12 mouse cellular contexts compared by ENCODE assay signal in the genomic region with DNA sequence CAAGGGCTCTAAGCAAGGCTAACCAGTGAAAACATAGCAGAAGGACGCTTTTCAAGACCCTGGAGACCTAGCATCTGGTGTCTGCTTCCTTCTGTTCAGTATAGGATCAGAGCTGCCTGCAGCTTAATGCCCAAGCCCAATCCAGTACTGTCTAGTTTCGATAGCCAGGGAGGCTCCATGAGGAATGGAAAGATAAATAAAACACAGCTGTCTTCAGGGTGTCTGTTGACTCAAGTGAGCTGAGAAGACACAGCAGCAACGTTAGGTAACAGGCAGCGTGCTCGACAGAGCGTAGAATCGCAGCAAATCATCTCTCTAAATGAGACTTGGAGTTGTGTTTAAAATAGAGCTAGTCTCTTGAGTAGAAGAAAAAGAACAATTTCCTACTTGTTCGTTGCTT. TPM values are rescaled to one million over a fixed set of nuclear protein-coding genes. Genes with fewer than 3 reads are reported as not detected.
DNase-seq lines count a peak whose midpoint lies in the region; ATAC-seq lines count a peak whose summit lies in the region.
"Had no signal": no experiment of that assay in that cellular context is flagged by ENCODE, and none has a peak within 500 bp of the region (broad histone marks: within the 10 kb centered on the region; RNA-seq: fewer than 3 reads in every experiment).

No protein-coding gene starts in this region.

- DNase-seq in kidney, postnatal 25 days, result no peak
- DNase-seq in R1 (ENCODE audit: low read depth, low spot score), result peak; percentile 25
- DNase-seq in embryo, embryonic 9.5 days (ENCODE audit: extremely low spot score), result peak; percentile 20
- DNase-seq in lung, postnatal 36 days, result peak; percentile 21
- DNase-seq in heart, adult 18-20 months, result no peak
- DNase-seq in left cerebral cortex, postnatal 10 days (ENCODE audit: extremely low spot score in 1 of 2, low spot score in 2 of 2), result no peak
- DNase-seq: cerebellum, postnatal 14 days; thymus, postnatal 36 days had no signal

- ATAC-seq in kidney, embryonic 16.5 days (ENCODE audit: low FRiP score, low TSS enrichment), result peak; percentile 91
- ATAC-seq in granulocyte monocyte progenitor cell, adult 5-6 weeks (replicated peaks; ENCODE audit: poor library complexity, severe bottlenecking), result no peak

- no peak overlapping the region for H3K4me3 ChIP-seq in kidney, embryonic 16.5 days (ENCODE audit: low read length)

- H3K9me3 ChIP-seq in kidney, embryonic 16.5 days (ENCODE audit: low read length), result no peaks in the 10 kb centered on the region

- peak overlapping the region; percentile 15; the same call in 1 of the 2 replicates for H3K4me2 ChIP-seq in kidney, embryonic 16.5 days (replicated peaks; ENCODE audit: low read depth, low read length)
- H3K4me2 ChIP-seq: hindbrain, embryonic 14.5 days had no signal

- peak overlapping the region; percentile 69 for H3K27ac ChIP-seq in kidney, embryonic 16.5 days (ENCODE audit: low read length)
- H3K27ac ChIP-seq: hindbrain, embryonic 14.5 days; macrophage had no signal

- intact Hi-C loops in left cerebral cortex, postnatal 10 days (cut with DNase I), result loop anchor here (5.0 to 10.0 kb wide), 2 partner anchors 117 to 240 kb away; no protein-coding TSS in a partner anchor

- H3K4me1 ChIP-seq in kidney, embryonic 16.5 days (ENCODE audit: insufficient read depth, low read length), result peaks cover 28% of the 10 kb centered on the region

- WGBS in kidney, embryonic 16.5 days, result 25% methylated on average over 8 of the region's 8 CpGs

- H3K27me3 ChIP-seq in kidney, embryonic 16.5 days (ENCODE audit: insufficient read depth, low read length), result no peaks in the 10 kb centered on the region

- 0 out of 2 replicates have a peak overlapping the region, but pooled peaks have one; percentile 24 for H3K9ac ChIP-seq in kidney, embryonic 16.5 days (replicated peaks; ENCODE audit: low read length)
- H3K9ac ChIP-seq: hindbrain, embryonic 14.5 days had no signal

- H3K36me3 ChIP-seq in kidney, embryonic 16.5 days (ENCODE audit: insufficient read depth, low read length), result no peaks in the 10 kb centered on the region

RNA-seq across cellular contexts. Expression of a gene that starts 31.8 kb away (rescaled TPM):
- 1.2 and 2.2 TPM in 2 replicates for polyA plus RNA-seq in kidney, embryonic 16.5 days (2015; fragmentation: Nextera tagmentation; extraction: Ambion mirVana)
- 1 to 10 TPM; 1.2 to 1.9 TPM for total RNA-seq in heart, adult 18-20 months (2021)
- under 1 TPM; 0.69 to 0.93 TPM for total RNA-seq in left cerebral cortex, postnatal 10 days (2021)
- total RNA-seq in granulocyte monocyte progenitor cell, adult 5-6 weeks (2014; fragmentation: Nextera tagmentation), result 8.9 and 13.6 TPM in 2 replicates
- total RNA-seq in granulocyte monocyte progenitor cell, adult 5-6 weeks (2017), result 14.8 and 27.9 TPM in 2 replicates

RNA-seq across cellular contexts. Expression of a gene that starts 32.0 kb away (rescaled TPM):
- polyA plus RNA-seq in kidney, embryonic 16.5 days (2015; fragmentation: Nextera tagmentation; extraction: Ambion mirVana), result 5.9 and 6.8 TPM in 2 replicates
- 1 to 10 TPM; 2.4 to 3.3 TPM for total RNA-seq in heart, adult 18-20 months (2021)
- 1 to 10 TPM; 4.1 to 5.5 TPM for total RNA-seq in left cerebral cortex, postnatal 10 days (2021)
- 11.0 and 15.7 TPM in 2 replicates for total RNA-seq in granulocyte monocyte progenitor cell, adult 5-6 weeks (2014; fragmentation: Nextera tagmentation)
- total RNA-seq in granulocyte monocyte progenitor cell, adult 5-6 weeks (2017), result 8.4 and 13.9 TPM in 2 replicates

Comparison
In these comparisons a context has a peak if more than half of its experiments do, and no peak if none do; other contexts are left out.
1. DNase-seq: peak in R1 (single experiment), embryo, embryonic 9.5 days (single experiment) and lung, postnatal 36 days (single experiment); none in kidney, postnatal 25 days (0 of 2), heart, adult 18-20 months (0 of 2) and left cerebral cortex, postnatal 10 days (0 of 2).